Mouse (Mus musculus) hindbrain, embryonic 16.5 days (tissue): ENCODE results near the gene Ppp1r35. TPM values are rescaled to one million over a fixed set of nuclear protein-coding genes. Genes with fewer than 3 reads are reported as not detected.
A peak's percentile ranks its signal among the peaks of the same experiment; 100 is the strongest.
"Not testable (repeated sequence)": the region's sequence is repeated elsewhere in the genome, so short reads cannot be mapped to it uniquely, and the experiment has no call there.

ENCODE experiments used
- ATAC-seq: fragments of 200-750 bp; cut with Nextera tagmentation; 2 replicates; pipeline ENCODE4 v1.8.0; 2017; ENCODE audit warnings: moderate TSS enrichment, moderate library complexity
- H3K27ac ChIP-seq: fragments of 300-500 bp; sonication (generic); 2 replicates; pipeline ENCODE4 v1.5.1; 2014; ENCODE audit warnings: low read depth, mild to moderate bottlenecking, control low read depth, low read length, moderate library complexity
- H3K27me3 ChIP-seq: fragments of 300-500 bp; sonication (generic); replicated peaks from 2 replicates; pipeline ENCODE4 v1.6.1; 2014; ENCODE audit warnings: low read length; ENCODE audit not compliant: control insufficient read depth, insufficient read depth
- H3K36me3 ChIP-seq: fragments of 300-500 bp; sonication (generic); 2 replicates; pipeline ENCODE4 v1.6.1; 2014; ENCODE audit warnings: mild to moderate bottlenecking, low read length, moderate library complexity, mixed read lengths; ENCODE audit not compliant: control insufficient read depth, insufficient read depth
- H3K4me1 ChIP-seq: fragments of 300-500 bp; sonication (generic); 2 replicates; pipeline ENCODE4 v1.6.1; 2014; ENCODE audit warnings: low read depth, low read length; ENCODE audit not compliant: control insufficient read depth, insufficient read depth
- H3K4me2 ChIP-seq: fragments of 300-500 bp; sonication (generic); 2 replicates; pipeline ENCODE4 v1.6.1; 2014; ENCODE audit warnings: mild to moderate bottlenecking, low read length, control low read depth, moderate library complexity
- H3K4me3 ChIP-seq: fragments of 300-500 bp; sonication (generic); 2 replicates; pipeline ENCODE4 v1.5.1; 2014; ENCODE audit warnings: mild to moderate bottlenecking, low read length, control low read depth, moderate library complexity
- H3K9ac ChIP-seq: fragments of 300-500 bp; sonication (generic); 2 replicates; pipeline ENCODE4 v1.6.1; 2014; ENCODE audit warnings: low read depth, mild to moderate bottlenecking, control low read depth, low read length, moderate library complexity
- H3K9me3 ChIP-seq: fragments of 300-500 bp; sonication (generic); 2 replicates; pipeline ENCODE4 v1.6.1; 2014; ENCODE audit warnings: mild to moderate bottlenecking, low read length, moderate library complexity; ENCODE audit not compliant: control insufficient read depth
- WGBS: fragments of 180-500 bp; shearing (Covaris S2); extraction: QIAGEN DNeasy Blood & Tissue Kit; methylation state at CpG from one replicate; pipeline ENCODE4 v1.1.7; 2014; 5-methylcytosine and 5-hydroxymethylcytosine counted together
- polyA plus RNA-seq: library from polyadenylated mRNA; unstranded; fragments of >200 nt; fragmentation: Nextera tagmentation; extraction: Ambion mirVana; gene quantifications from 2 replicates; pipeline ENCODE4 v1.2.1, GENCODE M21; 2015

Gene Ppp1r35
- polyA plus RNA-seq, 1 experiment from 2014 or later = 41.8 TPM

GRCm38 (mm10) chr5:137749196-137749836 lies 29.3 kb upstream of the Ppp1r35 start:
- ATAC-seq = no peak
- 83% methylated on average over 6 of the region's 6 CpGs for WGBS

GRCm38 (mm10) chr5:137750212-137750611 lies 28.4 kb upstream of the Ppp1r35 start:
- not testable (repeated sequence) for H3K4me3 ChIP-seq, ATAC-seq, H3K9me3 ChIP-seq, H3K27ac ChIP-seq, H3K27me3 ChIP-seq, H3K4me2 ChIP-seq, H3K36me3 ChIP-seq, H3K9ac ChIP-seq
- peaks cover 29% of the 10 kb centered on the region for H3K4me1 ChIP-seq
- WGBS = 85% methylated on average over 7 of the region's 8 CpGs

More at GRCm38 (mm10) chr5:137749196-137749836, 29.3 kb upstream of the Ppp1r35 start:
- Histone ChIP-seq H3K9me3 (no peaks in the 10 kb centered on the region), H3K27me3 (no peaks in the 10 kb centered on the region), H3K9ac (no peak overlapping the region), H3K36me3 (0 out of 2 replicates have a peak, but pooled peaks cover 3% of the 10 kb centered on the region), H3K4me3 (no peak overlapping the region), H3K4me2 (peak overlapping the region; percentile 96; the same call in 1 of the 2 replicates), H3K27ac (no peak overlapping the region), H3K4me1 (peaks cover 29% of the 10 kb centered on the region)

GRCm38 (mm10) chr5:137751221-137751887 lies 27.3 kb upstream of the Ppp1r35 start:
- Histone ChIP-seq H3K4me3 (no peak overlapping the region), H3K4me1 (peaks cover 24% of the 10 kb centered on the region), H3K27ac (no peak overlapping the region), H3K27me3 (no peaks in the 10 kb centered on the region), H3K4me2 (no peak overlapping the region), H3K9me3 (no peaks in the 10 kb centered on the region), H3K9ac (no peak overlapping the region), H3K36me3 (0 out of 2 replicates have a peak, but pooled peaks cover 3% of the 10 kb centered on the region)
- WGBS = 87% methylated on average over 13 of the region's 13 CpGs
- ATAC-seq = no peak

GRCm38 (mm10) chr5:137751988-137752387 lies 26.7 kb upstream of the Ppp1r35 start:
- 91% methylated on average over 6 of the region's 6 CpGs for WGBS
- ATAC-seq = no peak

GRCm38 (mm10) chr5:137753111-137753832 lies 25.4 kb upstream of the Ppp1r35 start:
- 90% methylated on average over 10 of the region's 13 CpGs for WGBS

More at GRCm38 (mm10) chr5:137751988-137752387, 26.7 kb upstream of the Ppp1r35 start:
- Histone ChIP-seq H3K4me1 (peaks cover 21% of the 10 kb centered on the region), H3K36me3 (0 out of 2 replicates have a peak, but pooled peaks cover 3% of the 10 kb centered on the region), H3K9me3 (no peaks in the 10 kb centered on the region), H3K27ac (no peak overlapping the region), H3K9ac (no peak overlapping the region), H3K4me3 (no peak overlapping the region), H3K27me3 (no peaks in the 10 kb centered on the region), H3K4me2 (no peak overlapping the region)

GRCm38 (mm10) chr5:137755425-137755824 lies 23.2 kb upstream of the Ppp1r35 start:
- Histone ChIP-seq H3K27me3 (no peaks in the 10 kb centered on the region), H3K4me1 (peaks cover 5% of the 10 kb centered on the region), H3K36me3 (peaks cover 3% of the 10 kb centered on the region; the same call in 1 of the 2 replicates), H3K9me3 (no peaks in the 10 kb centered on the region), H3K4me2 (no peak overlapping the region), H3K4me3 (no peak overlapping the region), H3K27ac (no peak overlapping the region), H3K9ac (no peak overlapping the region)
- ATAC-seq = no peak
- 77% methylated on average over 5 of the region's 5 CpGs for WGBS

More at GRCm38 (mm10) chr5:137753111-137753832, 25.4 kb upstream of the Ppp1r35 start:
- Histone ChIP-seq H3K9ac (no peak overlapping the region), H3K36me3 (0 out of 2 replicates have a peak, but pooled peaks cover 3% of the 10 kb centered on the region), H3K4me3 (no peak overlapping the region), H3K27me3 (no peaks in the 10 kb centered on the region), H3K27ac (no peak overlapping the region), H3K4me2 (no peak overlapping the region), H3K4me1 (peaks cover 16% of the 10 kb centered on the region), H3K9me3 (no peaks in the 10 kb centered on the region)
- no peak for ATAC-seq

- WGBS = 59% methylated on average over 3 of the region's 3 CpGs
- Histone ChIP-seq H3K4me2 (no peak overlapping the region), H3K27ac (no peak overlapping the region), H3K27me3 (no peaks in the 10 kb centered on the region), H3K36me3 (peaks cover 3% of the 10 kb centered on the region; the same call in 1 of the 2 replicates), H3K9me3 (no peaks in the 10 kb centered on the region), H3K4me1 (peaks cover 5% of the 10 kb centered on the region), H3K4me3 (no peak overlapping the region), H3K9ac (no peak overlapping the region)
- no peak for ATAC-seq
Observed at GRCm38 (mm10) chr5:137756106-137756505, 22.5 kb upstream of the Ppp1r35 start.

- H3K4me3 ChIP-seq = no peak overlapping the region
- H3K9ac ChIP-seq = no peak overlapping the region
- H3K9me3 ChIP-seq = no peaks in the 10 kb centered on the region
- H3K4me2 ChIP-seq = no peak overlapping the region
- H3K27me3 ChIP-seq = no peaks in the 10 kb centered on the region
- 49% methylated on average over 10 of the region's 10 CpGs for WGBS
- H3K27ac ChIP-seq = peak overlapping the region; percentile 57; the same call in 1 of the 2 replicates
- H3K4me1 ChIP-seq = peaks cover 5% of the 10 kb centered on the region
- peaks cover 3% of the 10 kb centered on the region; the same call in 1 of the 2 replicates for H3K36me3 ChIP-seq
- 0 out of 2 replicates have a peak, but pooled peaks have one; percentile 12 for ATAC-seq
Observed at GRCm38 (mm10) chr5:137756882-137757661, 21.6 kb upstream of the Ppp1r35 start.
